Mouse (Mus musculus): ENCODE data around the gene H2-Ob. TPM values are rescaled to one million over a fixed set of nuclear protein-coding genes. Genes with fewer than 3 reads are reported as not detected.
"Not testable (repeated sequence)": the region's sequence is repeated elsewhere in the genome, so short reads cannot be mapped to it uniquely, and the experiment has no call there.

H2-Ob gene
- polyA plus RNA-seq, 1 experiment from 2014 or later: not detected

GRCm38 (mm10) chr17:34211746-34212365, 26.8 kb upstream of the H2-Ob start:
- H3K9me3 ChIP-seq (replicated peaks): peaks cover 5% of the 10 kb centered on the region; the same call in 1 of the 2 replicates
- DNase-seq (ENCODE audit: low spot score): no peak
- no peak overlapping the region for H3K4me3 ChIP-seq
- H3K36me3 ChIP-seq: no peaks in the 10 kb centered on the region
- H3K27ac ChIP-seq (replicated peaks): no peak overlapping the region
- H3K27me3 ChIP-seq (ENCODE audit: low read depth, poor library complexity, severe bottlenecking): peaks cover 81% of the 10 kb centered on the region
- H3K4me1 ChIP-seq: peaks cover 8% of the 10 kb centered on the region
- WGBS: 22% methylated on average over 23 of the region's 23 CpGs

- Histone ChIP-seq H3K9me3 (replicated peaks) (peaks cover 11% of the 10 kb centered on the region), H3K4me1 (peaks cover 8% of the 10 kb centered on the region), H3K36me3 (no peaks in the 10 kb centered on the region), H3K4me3 (no peak overlapping the region), H3K27me3 (ENCODE audit: low read depth, poor library complexity, severe bottlenecking) (peaks cover 64% of the 10 kb centered on the region), H3K27ac (replicated peaks) (no peak overlapping the region)
- DNase-seq (ENCODE audit: low spot score): no peak
- 38% methylated on average over 21 of the region's 21 CpGs for WGBS
These were observed 24.8 kb upstream of the H2-Ob start for GRCm38 (mm10) chr17:34213936-34214335.

- no peak overlapping the region for H3K4me3 ChIP-seq
- H3K4me1 ChIP-seq: peaks cover 8% of the 10 kb centered on the region
- H3K9me3 ChIP-seq (replicated peaks): peaks cover 9% of the 10 kb centered on the region; the same call in 1 of the 2 replicates
- peaks cover 58% of the 10 kb centered on the region for H3K27me3 ChIP-seq (ENCODE audit: low read depth, poor library complexity, severe bottlenecking)
- 91% methylated on average over 12 of the region's 12 CpGs for WGBS
- H3K27ac ChIP-seq (replicated peaks): no peak overlapping the region
- no peaks in the 10 kb centered on the region for H3K36me3 ChIP-seq
- DNase-seq (ENCODE audit: low spot score): no peak
These were observed 23.5 kb upstream of the H2-Ob start for GRCm38 (mm10) chr17:34215176-34215575.

GRCm38 (mm10) chr17:34217216-34217928, 21.3 kb upstream of the H2-Ob start:
- no peak overlapping the region for H3K4me3 ChIP-seq
- DNase-seq (ENCODE audit: low spot score): no peak

DNA sequence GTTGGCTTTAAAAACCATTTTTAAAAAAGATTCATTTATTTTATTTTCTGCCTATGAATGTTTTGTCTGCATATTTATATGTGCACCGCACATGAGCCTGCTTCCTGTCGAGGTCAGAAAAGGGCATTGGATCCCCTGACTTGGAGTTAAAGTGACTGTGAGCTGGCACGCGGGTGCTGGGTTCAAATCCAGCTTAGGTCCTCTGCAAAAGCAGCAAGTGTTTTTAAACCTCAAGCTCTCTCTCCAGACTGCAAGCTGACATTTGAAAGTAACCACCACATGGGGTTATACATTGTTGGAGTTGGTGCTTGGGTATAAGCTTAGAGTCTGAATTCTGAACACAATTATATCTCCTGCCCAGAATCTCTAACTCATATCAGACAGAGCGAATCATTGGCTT, 20.7 kb upstream of the H2-Ob start:
- 88% methylated on average over 5 of the region's 5 CpGs for WGBS
- Histone ChIP-seq H3K27me3 (ENCODE audit: low read depth, poor library complexity, severe bottlenecking) (peaks cover 30% of the 10 kb centered on the region), H3K4me3 (no peak overlapping the region), H3K27ac (replicated peaks) (no peak overlapping the region), H3K9me3 (replicated peaks) (peaks cover 9% of the 10 kb centered on the region; the same call in 1 of the 2 replicates), H3K36me3 (no peaks in the 10 kb centered on the region), H3K4me1 (0 out of 2 replicates have a peak, but pooled peaks cover 3% of the 10 kb centered on the region)
- no peak for DNase-seq (ENCODE audit: low spot score)

More at GRCm38 (mm10) chr17:34217216-34217928, 21.3 kb upstream of the H2-Ob start:
- H3K27me3 ChIP-seq (ENCODE audit: low read depth, poor library complexity, severe bottlenecking): peaks cover 36% of the 10 kb centered on the region
- 0 out of 2 replicates have a peak, but pooled peaks cover 3% of the 10 kb centered on the region for H3K4me1 ChIP-seq
- 90% methylated on average over 8 of the region's 8 CpGs for WGBS
- peaks cover 9% of the 10 kb centered on the region; the same call in 1 of the 2 replicates for H3K9me3 ChIP-seq (replicated peaks)
- no peak overlapping the region for H3K27ac ChIP-seq (replicated peaks)
- no peaks in the 10 kb centered on the region for H3K36me3 ChIP-seq

- Histone ChIP-seq H3K4me1 (0 out of 2 replicates have a peak, but pooled peaks cover 3% of the 10 kb centered on the region), H3K4me3 (no peak overlapping the region), H3K9me3 (replicated peaks) (peaks cover 9% of the 10 kb centered on the region; the same call in 1 of the 2 replicates), H3K27ac (replicated peaks) (no peak overlapping the region), H3K27me3 (ENCODE audit: low read depth, poor library complexity, severe bottlenecking) (peaks cover 23% of the 10 kb centered on the region), H3K36me3 (no peaks in the 10 kb centered on the region)
- WGBS: 92% methylated on average over 11 of the region's 11 CpGs
- no peak for DNase-seq (ENCODE audit: low spot score)
These were observed 20.0 kb upstream of the H2-Ob start for GRCm38 (mm10) chr17:34218675-34219074.

DNA sequence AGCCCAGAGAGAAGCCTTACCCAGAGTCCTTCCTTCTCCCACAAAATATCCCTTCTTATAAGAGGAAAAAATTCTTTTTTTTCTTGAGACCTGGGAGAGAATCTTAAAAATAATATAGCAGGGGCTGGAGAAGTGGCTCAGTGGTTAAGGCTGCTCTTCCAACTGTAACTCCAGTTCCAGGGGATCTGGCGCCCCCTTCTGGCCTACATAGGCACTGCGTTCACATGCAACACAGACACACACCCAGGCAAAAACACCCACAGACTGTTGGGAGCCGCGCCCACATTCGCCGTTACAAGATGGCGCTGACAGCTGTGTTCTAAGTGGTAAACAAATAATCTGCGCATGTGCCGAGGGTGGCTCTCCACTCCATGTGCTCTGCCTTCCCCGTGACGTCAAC, 19.6 kb upstream of the H2-Ob start:
- not testable (repeated sequence) for H3K4me1 ChIP-seq; DNase-seq (ENCODE audit: low spot score); H3K27ac ChIP-seq (replicated peaks); H3K36me3 ChIP-seq; H3K4me3 ChIP-seq; H3K9me3 ChIP-seq (replicated peaks)
- 87% methylated on average over 9 of the region's 11 CpGs for WGBS
- H3K27me3 ChIP-seq (ENCODE audit: low read depth, poor library complexity, severe bottlenecking): peaks cover 19% of the 10 kb centered on the region

DNA sequence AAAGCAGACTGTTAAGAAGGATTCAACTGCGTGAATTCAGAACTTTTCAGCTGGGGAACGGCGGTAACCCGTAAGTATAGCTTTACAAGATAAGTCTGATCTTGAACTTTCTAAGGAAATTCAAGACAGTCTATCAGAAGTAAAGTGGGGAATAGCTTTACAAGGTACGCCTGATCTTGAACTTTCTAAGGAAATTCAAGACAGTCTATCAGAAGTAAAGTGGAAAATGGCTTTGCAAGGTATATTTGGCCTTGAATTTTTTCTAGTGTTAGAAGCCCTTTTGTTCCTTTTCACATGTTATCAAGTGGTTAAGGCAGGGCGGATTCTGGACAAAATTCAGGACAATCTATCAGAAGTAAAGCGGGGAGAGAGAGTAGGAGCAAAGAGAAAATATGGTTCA, 18.9 kb upstream of the H2-Ob start:
- not testable (repeated sequence) for H3K27ac ChIP-seq (replicated peaks); DNase-seq (ENCODE audit: low spot score); H3K36me3 ChIP-seq; H3K4me3 ChIP-seq; H3K4me1 ChIP-seq
- Histone ChIP-seq H3K27me3 (ENCODE audit: low read depth, poor library complexity, severe bottlenecking) (peaks cover 12% of the 10 kb centered on the region), H3K9me3 (replicated peaks) (peaks cover 15% of the 10 kb centered on the region)
- WGBS: 94% methylated on average over 6 of the region's 7 CpGs

DNA sequence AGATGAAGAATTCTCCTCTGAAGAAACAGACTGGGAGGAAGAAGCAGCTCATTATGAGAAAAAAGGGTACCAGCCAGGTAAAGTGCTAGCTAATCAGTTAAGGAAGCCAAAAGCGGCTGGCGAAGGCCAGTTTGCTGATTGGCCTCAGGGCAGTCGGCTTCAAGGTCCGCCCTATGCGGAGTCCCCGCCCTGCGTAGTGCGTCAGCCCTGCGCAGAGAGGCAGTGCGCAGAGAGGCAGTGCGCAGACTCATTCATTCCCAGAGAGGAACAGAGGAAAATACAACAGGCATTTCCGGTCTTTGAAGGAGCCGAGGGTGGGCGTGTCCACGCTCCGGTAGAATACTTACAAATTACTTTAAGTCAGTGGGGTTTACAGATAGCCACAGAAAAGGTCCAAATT, 18.3 kb upstream of the H2-Ob start:
- not testable (repeated sequence) for DNase-seq (ENCODE audit: low spot score); H3K27me3 ChIP-seq (ENCODE audit: low read depth, poor library complexity, severe bottlenecking); H3K27ac ChIP-seq (replicated peaks); H3K4me1 ChIP-seq; H3K36me3 ChIP-seq; H3K4me3 ChIP-seq
- H3K9me3 ChIP-seq (replicated peaks): peaks cover 21% of the 10 kb centered on the region
- 100% methylated on average over 4 of the region's 16 CpGs for WGBS

DNA sequence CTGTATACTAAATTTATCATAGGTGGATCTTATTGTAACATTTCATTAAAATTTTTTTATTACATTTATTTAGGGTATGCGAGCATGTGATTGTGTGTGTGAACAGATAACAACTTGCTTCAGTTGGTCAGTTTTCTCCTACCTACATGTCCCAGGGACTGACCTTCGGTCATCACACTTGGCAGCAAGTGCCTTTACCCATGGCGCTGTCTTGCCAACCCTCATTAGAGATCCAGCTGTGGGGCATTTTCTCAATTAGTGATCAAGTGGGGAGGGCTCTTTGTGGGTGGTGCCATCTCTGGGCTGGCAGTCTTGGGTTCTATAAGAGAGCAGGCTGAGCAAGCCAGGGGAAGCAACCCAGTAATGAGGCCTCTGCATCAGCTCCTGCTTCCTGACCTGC, 13.9 kb upstream of the H2-Ob start:
- Histone ChIP-seq H3K4me3 (no peak overlapping the region), H3K9me3 (replicated peaks) (peaks cover 15% of the 10 kb centered on the region), H3K36me3 (no peaks in the 10 kb centered on the region), H3K27me3 (ENCODE audit: low read depth, poor library complexity, severe bottlenecking) (no peaks in the 10 kb centered on the region), H3K27ac (replicated peaks) (no peak overlapping the region), H3K4me1 (no peaks in the 10 kb centered on the region)
- DNase-seq (ENCODE audit: low spot score): no peak
- 92% methylated on average over 3 of the region's 3 CpGs for WGBS

DNA sequence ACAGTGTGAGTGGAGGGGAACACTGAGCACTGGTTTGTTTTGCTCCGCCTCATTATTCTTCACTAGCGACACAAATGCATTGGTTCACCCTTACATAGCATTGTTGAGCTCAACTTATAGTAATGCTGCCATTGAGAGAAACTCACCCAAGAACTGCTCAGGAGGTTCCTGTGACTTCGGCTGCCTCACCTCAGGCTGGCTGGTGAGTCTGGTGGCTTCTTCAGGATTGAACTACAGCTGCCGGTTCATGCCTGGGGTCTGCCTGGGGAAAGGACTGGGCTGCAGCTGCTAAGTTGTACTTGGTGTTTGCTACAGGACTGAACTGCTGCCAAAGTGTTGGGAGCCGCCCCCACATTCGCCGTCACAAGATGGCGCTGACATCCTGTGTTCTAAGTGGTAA, 13.3 kb upstream of the H2-Ob start:
- no peak overlapping the region for H3K27ac ChIP-seq (replicated peaks)
- H3K4me1 ChIP-seq: no peaks in the 10 kb centered on the region
- no peaks in the 10 kb centered on the region for H3K27me3 ChIP-seq (ENCODE audit: low read depth, poor library complexity, severe bottlenecking)
- no peak overlapping the region for H3K4me3 ChIP-seq
- peaks cover 15% of the 10 kb centered on the region for H3K9me3 ChIP-seq (replicated peaks)
- no peak for DNase-seq (ENCODE audit: low spot score)
- no peaks in the 10 kb centered on the region for H3K36me3 ChIP-seq
- 94% methylated on average over 8 of the region's 8 CpGs for WGBS

DNA sequence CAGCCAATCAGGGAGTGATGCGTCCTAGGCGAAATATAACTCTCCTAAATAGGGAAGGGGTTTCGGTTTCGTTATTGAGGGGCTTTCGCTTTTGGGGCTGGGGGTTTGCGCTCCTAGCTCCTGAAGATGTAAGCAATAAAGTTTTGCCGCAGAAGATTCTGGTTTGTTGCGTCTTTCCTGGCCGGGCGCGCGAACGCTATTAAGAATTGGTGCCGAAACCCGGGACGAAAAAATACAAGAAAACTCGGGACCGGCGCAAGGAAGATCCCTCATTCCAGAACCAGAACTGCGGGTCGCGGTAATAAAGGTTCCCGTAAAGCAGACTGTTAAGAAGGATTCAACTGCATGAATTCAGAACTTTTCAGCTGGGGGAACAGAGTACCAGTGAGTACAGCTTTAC, 12.8 kb upstream of the H2-Ob start:
- not testable (repeated sequence) for DNase-seq (ENCODE audit: low spot score); H3K4me1 ChIP-seq

GRCm38 (mm10) chr17:34230971-34231370, 7.7 kb upstream of the H2-Ob start:
- DNase-seq (ENCODE audit: low spot score); H3K27ac ChIP-seq (replicated peaks); H3K27me3 ChIP-seq (ENCODE audit: low read depth, poor library complexity, severe bottlenecking); H3K36me3 ChIP-seq; H3K4me3 ChIP-seq; H3K4me1 ChIP-seq; H3K9me3 ChIP-seq (replicated peaks): not testable (repeated sequence)
- WGBS: 94% methylated on average over 9 of the region's 9 CpGs

More for the DNA sequence above, 12.8 kb upstream of the H2-Ob start:
- H3K9me3 ChIP-seq (replicated peaks): peaks cover 15% of the 10 kb centered on the region
- not testable (repeated sequence) for H3K27me3 ChIP-seq (ENCODE audit: low read depth, poor library complexity, severe bottlenecking); H3K27ac ChIP-seq (replicated peaks); H3K36me3 ChIP-seq; H3K4me3 ChIP-seq
- 99% methylated on average over 15 of the region's 23 CpGs for WGBS

Measured in midbrain, embryonic 10.5 days (tissue).